Mouse (Mus musculus) heart, postnatal 0 days (tissue): Measurements from ENCODE around the gene Clec3a. TPM values are rescaled to one million over a fixed set of nuclear protein-coding genes. Genes with fewer than 3 reads are reported as not detected.
A peak's percentile ranks its signal among the peaks of the same experiment; 100 is the strongest.

Experiments used
- ATAC-seq: fragments of 200-750 bp; cut with Nextera tagmentation; 2 replicates; pipeline ENCODE4 v1.8.0; 2017; ENCODE audit warnings: low read depth, moderate number of reproducible peaks, moderate library complexity; ENCODE audit not compliant: insufficient read depth
- DNase-seq: peaks from one replicate; pipeline ENCODE4 v3.0.0-alpha.2; 2016; ENCODE audit warnings: low spot score
- H3K27ac ChIP-seq: fragments of 300-500 bp; sonication (generic); 2 replicates; pipeline ENCODE4 v1.5.1; 2014; ENCODE audit warnings: low read depth, mild to moderate bottlenecking
- H3K27me3 ChIP-seq: fragments of 300-500 bp; sonication (generic); 2 replicates; pipeline ENCODE4 v1.6.1; 2014; ENCODE audit warnings: low read length, mixed read lengths; ENCODE audit not compliant: control insufficient read depth, insufficient read depth
- H3K36me3 ChIP-seq: fragments of 300-500 bp; sonication (generic); replicated peaks from 2 replicates; pipeline ENCODE4 v1.6.1; 2014; ENCODE audit warnings: low read length, mixed read lengths; ENCODE audit not compliant: control insufficient read depth, insufficient read depth
- H3K4me1 ChIP-seq: fragments of 300-500 bp; sonication (generic); 2 replicates; pipeline ENCODE4 v1.6.1; 2014; ENCODE audit warnings: antibody characterized with exemption; ENCODE audit not compliant: control insufficient read depth, insufficient read depth
- H3K4me2 ChIP-seq: fragments of 300-500 bp; sonication (generic); 2 replicates; pipeline ENCODE4 v1.6.1; 2014; ENCODE audit warnings: low read depth, mild to moderate bottlenecking, low read length, moderate library complexity
- H3K4me3 ChIP-seq: fragments of 300-500 bp; sonication (generic); 2 replicates; pipeline ENCODE4 v1.5.1; 2014; ENCODE audit warnings: low read depth, low read length
- H3K9ac ChIP-seq: fragments of 300-500 bp; sonication (generic); replicated peaks from 2 replicates; pipeline ENCODE4 v1.6.1; 2014; ENCODE audit warnings: low read depth, low read length, mixed read lengths
- H3K9me3 ChIP-seq: fragments of 300-500 bp; sonication (generic); replicated peaks from 2 replicates; pipeline ENCODE4 v1.6.1; 2016; ENCODE audit warnings: low read length; ENCODE audit not compliant: control insufficient read depth
- CTCF ChIP-seq: IDR thresholded peaks from 2 replicates; pipeline ENCODE4 v1.5.1; 2016; ENCODE audit warnings: antibody characterized with exemption, control low read depth, low read depth
- EP300 ChIP-seq: IDR thresholded peaks from 2 replicates; pipeline ENCODE4 v1.6.1; 2016; ENCODE audit warnings: antibody characterized with exemption, low read depth
- WGBS: fragments of 180-500 bp; shearing (Covaris S2); extraction: QIAGEN DNeasy Blood & Tissue Kit; methylation state at CpG from one replicate; pipeline ENCODE4 v1.1.7; 2014; 5-methylcytosine and 5-hydroxymethylcytosine counted together
- polyA plus RNA-seq: library from polyadenylated mRNA; unstranded; fragments of >200 nt; fragmentation: Nextera tagmentation; extraction: Ambion mirVana; gene quantifications from 2 replicates; pipeline ENCODE4 v1.2.1, GENCODE M21; 2015
- total RNA-seq: library from RNA; depleted of rRNA; stranded (reverse); fragments of >200 nt; gene quantifications from 2 replicates; pipeline ENCODE4 v1.2.3, GENCODE M21; 2014; ENCODE audit warnings: low replicate concordance

Gene Clec3a
- total and polyA plus RNA-seq, 2 experiments from 2014 or later: not detected

GRCm38 (mm10) chr8:114390465-114391254 lies 27.2 kb upstream of the Clec3a start:
- H3K9ac ChIP-seq: no peak overlapping the region
- ATAC-seq: no peak
- no peaks in the 10 kb centered on the region for H3K27me3 ChIP-seq
- H3K4me2 ChIP-seq: no peak overlapping the region
- DNase-seq: no peak
- H3K36me3 ChIP-seq: no peaks in the 10 kb centered on the region
- TF ChIP-seq CTCF: peak; percentile 38
- no peak for TF ChIP-seq EP300
- H3K9me3 ChIP-seq: no peaks in the 10 kb centered on the region
- 79% methylated on average over 10 of the region's 13 CpGs for WGBS
- no peak overlapping the region for H3K27ac ChIP-seq
- no peak overlapping the region for H3K4me3 ChIP-seq
- no peaks in the 10 kb centered on the region for H3K4me1 ChIP-seq

- H3K9me3 ChIP-seq: no peaks in the 10 kb centered on the region
- 68% methylated on average over 5 of the region's 5 CpGs for WGBS
- TF ChIP-seq CTCF (no peak), EP300 (no peak)
- no peak overlapping the region for H3K9ac ChIP-seq
- H3K4me1 ChIP-seq: no peaks in the 10 kb centered on the region; the same call in 1 of the 2 replicates
- ATAC-seq: no peak
- H3K27ac ChIP-seq: no peak overlapping the region
- no peak overlapping the region for H3K4me3 ChIP-seq
- no peak overlapping the region for H3K4me2 ChIP-seq
- DNase-seq: no peak
- H3K36me3 ChIP-seq: no peaks in the 10 kb centered on the region
- no peaks in the 10 kb centered on the region for H3K27me3 ChIP-seq
These were observed 19.6 kb upstream of the Clec3a start for GRCm38 (mm10) chr8:114398326-114398725.

GRCm38 (mm10) chr8:114399273-114399672 lies 18.6 kb upstream of the Clec3a start:
- Histone ChIP-seq H3K4me2 (no peak overlapping the region), H3K9ac (no peak overlapping the region), H3K9me3 (no peaks in the 10 kb centered on the region), H3K27ac (no peak overlapping the region), H3K36me3 (no peaks in the 10 kb centered on the region), H3K4me3 (no peak overlapping the region), H3K27me3 (no peaks in the 10 kb centered on the region), H3K4me1 (no peaks in the 10 kb centered on the region; the same call in 1 of the 2 replicates)
- DNase-seq (no peak), ATAC-seq (no peak)
- no peak for TF ChIP-seq EP300
- no peak for TF ChIP-seq CTCF
- 91% methylated on average over 5 of the region's 5 CpGs for WGBS

- H3K4me2 ChIP-seq: no peak overlapping the region
- TF ChIP-seq EP300 (no peak), CTCF (no peak)
- no peaks in the 10 kb centered on the region; the same call in 1 of the 2 replicates for H3K4me1 ChIP-seq
- H3K36me3 ChIP-seq: no peaks in the 10 kb centered on the region
- DNase-seq (no peak), ATAC-seq (no peak)
- no peaks in the 10 kb centered on the region for H3K9me3 ChIP-seq
- no peak overlapping the region for H3K9ac ChIP-seq
- no peak overlapping the region for H3K27ac ChIP-seq
- no peak overlapping the region for H3K4me3 ChIP-seq
- 67% methylated on average over 7 of the region's 7 CpGs for WGBS
- no peaks in the 10 kb centered on the region for H3K27me3 ChIP-seq
These were observed 16.2 kb upstream of the Clec3a start for GRCm38 (mm10) chr8:114401679-114402078.

GRCm38 (mm10) chr8:114411421-114411820 lies 6.5 kb upstream of the Clec3a start:
- 77% methylated on average over 3 of the region's 3 CpGs for WGBS
- Histone ChIP-seq H3K9me3 (no peaks in the 10 kb centered on the region), H3K27ac (no peak overlapping the region), H3K4me2 (no peak overlapping the region), H3K4me3 (no peak overlapping the region), H3K36me3 (no peaks in the 10 kb centered on the region), H3K9ac (no peak overlapping the region), H3K4me1 (no peaks in the 10 kb centered on the region), H3K27me3 (no peaks in the 10 kb centered on the region)
- ATAC-seq (no peak), DNase-seq (no peak)
- TF ChIP-seq EP300 (no peak), CTCF (no peak)

GRCm38 (mm10) chr8:114418486-114418885 lies 600 bp downstream of the Clec3a start:
- Histone ChIP-seq H3K27ac (no peak overlapping the region), H3K4me1 (no peaks in the 10 kb centered on the region), H3K4me3 (no peak overlapping the region), H3K27me3 (no peaks in the 10 kb centered on the region), H3K36me3 (no peaks in the 10 kb centered on the region), H3K9me3 (no peaks in the 10 kb centered on the region), H3K9ac (no peak overlapping the region), H3K4me2 (no peak overlapping the region)
- 58% methylated on average over 5 of the region's 5 CpGs for WGBS
- no peak for ATAC-seq
- TF ChIP-seq EP300 (no peak), CTCF (no peak)
- DNase-seq: no peak
